Mouse (Mus musculus) cerebellum, postnatal 4 days (tissue): ENCODE measurements around the gene Hmg20a.

ENCODE experiments used
- DNase-seq, 2 experiments: peaks; one replicate each; pipeline ENCODE4 v3.0.0; 2022; ENCODE audit warnings: low spot score in 2 of 2, mixed read lengths in 1 of 2

The Hmg20a gene

DNA sequence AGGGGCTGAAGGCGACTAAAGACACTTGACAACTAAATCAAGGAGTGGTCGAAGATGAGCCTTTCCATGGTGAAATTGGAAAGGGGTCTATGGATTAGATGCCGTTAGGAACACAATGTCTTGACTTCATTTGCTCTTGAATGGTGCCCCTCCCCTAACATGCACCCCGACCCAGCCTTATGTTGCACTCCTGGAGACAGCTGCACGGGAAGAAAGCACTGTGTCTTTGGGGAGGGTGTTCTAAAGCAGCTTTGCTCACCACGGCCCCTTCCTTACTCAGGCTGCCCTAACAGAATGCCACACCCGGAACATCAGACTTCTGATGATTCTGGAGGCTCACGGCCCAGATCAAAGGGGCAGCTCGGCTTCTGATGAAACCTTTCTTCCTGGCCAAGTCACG lies 103.9 kb downstream of the Hmg20a start:
- DNase-seq, result no peak

DNA sequence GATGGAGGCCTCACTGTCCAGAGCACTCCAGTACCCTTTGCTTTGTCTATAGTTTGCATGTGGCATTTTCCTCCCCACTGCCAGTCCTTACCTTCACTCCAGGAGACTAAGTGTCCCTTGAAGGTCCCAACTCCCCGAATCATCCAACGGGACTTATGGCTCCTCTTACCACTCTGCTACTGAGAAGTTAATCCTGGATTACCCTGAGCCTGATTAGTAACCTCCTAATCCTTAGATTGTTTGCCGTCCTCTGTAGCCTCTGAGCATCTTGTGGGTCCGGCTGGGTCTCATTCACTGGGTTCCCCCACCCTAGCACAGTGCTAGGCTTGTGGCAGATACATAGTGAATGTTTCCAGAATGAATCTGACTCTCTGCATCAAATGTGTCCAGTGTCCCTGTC lies 109.5 kb downstream of the Hmg20a start:
- no peak for DNase-seq

DNA sequence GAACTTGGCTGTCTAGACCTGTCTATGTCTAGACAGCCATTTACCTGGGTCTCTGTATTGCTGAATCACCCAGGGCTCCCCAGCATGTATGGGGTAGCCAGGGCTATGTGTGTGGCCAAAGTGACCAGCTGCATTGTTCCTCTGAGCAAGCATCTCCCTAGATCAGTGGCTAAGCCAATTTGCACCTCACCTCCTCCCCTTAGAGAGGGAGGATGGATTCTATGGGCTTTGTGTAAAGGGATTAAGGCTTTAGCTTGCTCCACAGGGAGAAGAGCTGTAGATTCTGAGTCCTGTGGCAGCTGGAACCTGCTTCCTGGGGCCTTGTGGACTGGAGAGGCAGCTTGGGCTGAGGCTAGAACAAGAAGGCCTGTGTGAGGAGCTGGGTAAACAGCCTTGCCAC lies 113.6 kb downstream of the Hmg20a start:
- DNase-seq, result no peak

DNA sequence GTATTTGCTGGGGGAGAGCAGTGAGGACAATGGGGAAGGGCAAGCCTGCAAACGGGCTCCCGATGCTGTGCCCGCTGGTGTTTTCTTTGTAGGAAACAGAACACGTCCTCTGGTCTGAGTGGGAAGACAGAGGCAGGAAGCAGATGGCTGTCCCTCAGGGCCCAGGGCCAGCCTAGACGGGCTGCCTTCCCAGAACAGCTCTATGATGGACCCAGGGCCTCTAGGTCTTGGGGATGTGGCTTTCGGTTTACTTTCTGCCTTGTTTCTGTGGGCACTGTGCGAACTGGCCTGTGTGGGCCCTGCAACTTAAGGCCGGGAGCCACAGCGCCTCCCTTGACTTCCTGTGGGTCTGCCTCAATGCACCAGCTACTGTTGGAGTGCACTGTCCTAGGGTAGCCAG lies 115.5 kb downstream of the Hmg20a start:
- no peak for DNase-seq

DNA sequence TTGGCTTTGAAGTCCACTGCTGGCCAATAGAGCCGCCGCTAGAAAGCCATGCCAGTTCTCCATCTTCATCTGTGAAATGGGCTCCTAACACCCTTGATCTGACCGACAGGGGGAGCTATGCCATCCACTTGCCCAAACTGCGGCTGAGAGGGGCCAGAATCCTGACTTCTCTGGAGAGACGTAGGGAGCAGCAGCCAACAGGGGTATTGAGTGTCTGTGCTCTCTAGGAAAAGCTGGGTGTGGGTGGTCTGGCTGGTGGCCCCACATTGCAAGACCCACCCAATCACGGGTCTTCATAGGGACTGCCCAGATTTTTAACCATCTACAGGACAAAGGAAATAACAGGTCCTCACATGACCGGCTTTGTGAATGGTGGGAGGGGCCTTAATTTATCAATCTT lies 116.3 kb downstream of the Hmg20a start:
- no peak for DNase-seq

DNA sequence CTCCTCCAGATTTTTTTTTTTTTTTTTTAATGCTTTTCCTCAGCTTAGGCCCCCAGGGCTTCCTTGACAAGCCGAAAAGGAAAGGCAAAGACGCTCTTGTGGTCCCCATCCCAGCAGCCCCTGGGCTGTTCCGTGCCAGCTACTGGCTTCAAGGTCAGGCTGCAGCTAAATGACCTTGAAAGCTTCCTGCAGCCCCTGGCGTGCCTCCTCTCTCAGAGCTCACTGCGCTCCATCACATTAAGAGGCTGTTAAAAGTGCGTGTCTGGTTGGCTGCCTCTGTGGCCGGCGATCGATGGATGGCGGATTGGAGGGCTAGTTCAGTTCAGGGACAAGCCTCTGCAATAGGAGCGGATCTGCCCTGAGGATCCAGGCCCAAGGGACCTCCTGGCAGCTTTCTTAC lies 117.0 kb downstream of the Hmg20a start:
- no peak for DNase-seq

DNA sequence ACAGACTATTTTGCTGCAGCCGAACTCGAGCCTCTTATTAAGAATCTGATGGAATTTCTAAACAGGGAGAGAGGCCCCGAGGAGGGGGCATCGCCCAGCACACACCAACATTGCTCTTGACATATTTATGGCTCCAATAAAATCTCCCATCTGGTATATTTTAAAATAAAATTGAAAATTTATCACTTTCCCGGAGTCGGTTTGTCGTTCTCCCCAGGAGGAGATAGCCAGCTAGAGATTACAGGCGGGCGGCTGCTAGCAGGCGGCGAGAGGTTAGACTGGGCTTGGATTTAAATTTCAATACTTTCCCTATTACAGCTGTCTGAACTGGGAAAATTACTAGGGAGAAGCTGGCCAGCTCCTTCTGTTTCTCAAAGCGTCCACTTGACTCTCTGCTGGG lies 121.6 kb downstream of the Hmg20a start:
- no peak for DNase-seq

DNA sequence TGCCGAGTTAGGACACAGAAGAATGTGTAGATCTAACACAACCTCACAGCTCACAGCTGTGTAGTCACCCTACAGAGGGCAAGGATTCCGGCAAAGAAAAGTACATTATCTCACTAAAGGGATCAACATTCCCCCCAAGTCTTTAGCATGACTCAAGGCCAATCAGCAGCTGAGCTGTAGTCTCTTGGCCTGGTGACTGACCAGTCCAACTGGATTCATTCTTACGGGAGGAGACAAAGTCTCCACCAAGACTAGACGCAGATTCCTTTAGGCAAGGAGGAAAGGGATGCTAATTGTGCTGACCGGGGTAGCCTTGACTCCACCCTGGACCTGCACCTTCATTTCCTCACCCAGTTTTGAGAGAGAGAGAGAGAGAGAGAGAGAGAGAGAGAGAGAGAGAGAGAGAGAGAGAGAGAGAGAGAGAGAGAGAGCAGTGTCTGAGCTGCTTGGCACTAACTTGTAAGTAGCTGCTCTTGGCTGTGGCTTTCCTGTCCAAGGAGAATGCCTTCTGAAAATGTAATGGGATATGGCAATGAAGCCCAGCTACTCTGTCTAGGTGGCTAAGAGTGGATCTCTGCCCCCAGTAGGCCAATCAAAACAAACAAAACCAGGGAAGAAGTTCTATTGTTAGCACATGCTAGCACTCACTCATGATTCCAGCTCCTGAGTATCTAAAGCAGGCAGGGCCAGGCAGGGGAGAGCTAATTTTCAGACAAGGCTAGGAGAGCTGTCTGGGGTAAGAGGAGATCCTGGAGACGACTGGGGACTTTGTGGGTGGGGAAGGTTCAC lies 126.5 kb downstream of the Hmg20a start:
- DNase-seq, result no peak
